Mouse (Mus musculus) urinary bladder, adult 2 months (tissue): ENCODE measurements at regions not wholly inside any gene's neighbourhood (a gene's known extent, or its start where the extent isn't known, plus 50 kb on each side); places are given as distances from the start of the nearest gene placed in this dataset.

Source experiments
- DNase-seq: peaks from one replicate; pipeline ENCODE4 v3.0.0; 2022; ENCODE audit warnings: low spot score

DNA sequence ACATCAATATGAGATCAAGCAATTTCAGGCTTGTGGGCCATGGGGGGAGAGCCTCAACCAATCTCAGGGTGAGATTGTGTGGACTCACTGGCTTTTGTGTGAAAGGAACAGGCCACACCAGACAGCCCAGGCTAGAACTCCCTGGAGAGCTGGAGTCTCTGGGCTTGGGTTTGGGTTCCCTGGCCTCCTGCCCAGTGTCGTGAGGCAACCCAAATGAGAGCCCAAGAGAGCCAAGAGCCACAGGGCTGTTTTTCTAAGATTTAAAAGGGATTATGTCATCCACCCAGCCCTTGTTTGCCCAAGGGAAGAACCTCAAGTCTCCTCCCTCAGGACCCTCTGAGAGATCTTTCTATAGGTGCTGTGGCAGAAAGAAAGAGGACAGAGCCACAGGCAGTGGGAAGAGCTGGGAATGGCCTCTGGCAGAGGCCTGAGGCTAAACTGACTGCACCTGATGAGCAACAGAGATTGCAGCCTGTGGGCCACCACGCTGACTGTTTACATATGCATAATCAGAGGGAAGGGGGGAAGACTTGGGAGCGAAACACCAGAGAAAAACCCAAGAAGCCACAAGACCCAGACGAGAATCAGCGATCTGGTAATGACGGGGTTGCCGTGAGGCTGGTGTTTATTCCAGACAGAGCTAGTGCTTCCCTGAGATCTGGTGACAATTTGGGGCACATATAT lies 92.1 kb downstream of the Bcl2l11 start:
- no peak for DNase-seq

DNA sequence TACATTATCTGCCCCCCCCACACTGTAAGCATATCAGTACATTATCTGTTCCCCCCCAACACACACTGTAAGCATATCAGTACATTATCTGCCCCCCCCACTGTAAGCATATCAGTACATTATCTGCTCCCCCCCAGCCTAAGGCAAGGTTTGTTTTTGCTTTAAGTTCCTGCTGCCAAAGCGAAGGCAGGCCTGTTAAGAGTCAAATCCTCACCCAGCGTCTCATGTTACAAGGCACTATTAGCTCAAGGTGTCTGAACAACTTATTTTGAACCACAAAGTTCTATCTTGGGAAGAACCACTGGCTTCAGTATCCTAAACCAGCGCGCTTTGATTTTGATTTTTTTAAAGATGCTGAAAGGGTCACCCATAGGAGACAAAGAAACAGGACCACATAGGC lies 93.1 kb downstream of the Bcl2l11 start:
- no peak for DNase-seq

DNA sequence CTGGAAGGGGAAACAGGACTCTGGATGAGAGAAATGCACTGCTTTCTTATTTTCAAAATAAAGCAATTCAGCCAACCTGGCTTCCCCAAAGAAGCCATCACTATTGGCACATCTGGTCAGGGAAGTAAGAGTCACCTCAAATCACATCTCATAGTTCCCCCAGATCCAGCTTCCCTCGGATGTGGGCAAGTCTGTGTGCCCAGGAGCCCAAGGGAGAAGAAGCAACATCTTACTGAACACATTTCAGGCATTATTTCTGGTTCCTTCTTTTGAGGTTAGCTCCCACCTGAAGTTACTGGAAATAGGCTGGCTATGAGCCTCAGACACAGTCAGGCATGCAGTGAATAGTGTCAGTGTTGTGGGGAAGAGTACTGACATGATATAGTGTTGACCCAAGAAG lies 95.2 kb downstream of the Bcl2l11 start:
- no peak for DNase-seq

DNA sequence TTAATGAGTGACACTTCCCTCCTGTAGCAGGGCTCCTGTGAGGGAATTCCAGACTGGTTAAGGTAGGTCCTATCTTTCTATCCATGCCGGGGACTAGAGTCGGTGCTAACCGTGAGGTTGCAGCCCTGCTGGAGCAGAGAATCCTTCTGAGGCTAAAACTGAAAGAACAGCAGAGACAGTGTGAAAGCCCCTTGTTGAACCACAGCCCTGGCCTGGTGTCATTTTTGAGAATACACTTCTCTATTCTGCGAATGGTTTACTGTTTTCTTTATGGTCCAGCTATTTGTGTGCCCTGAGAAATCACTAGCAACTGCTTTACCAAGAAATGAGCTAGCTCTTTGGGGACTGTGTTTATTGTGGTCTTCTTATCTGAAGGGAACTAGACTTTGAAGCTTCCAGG lies 95.8 kb downstream of the Bcl2l11 start:
- DNase-seq, result no peak

DNA sequence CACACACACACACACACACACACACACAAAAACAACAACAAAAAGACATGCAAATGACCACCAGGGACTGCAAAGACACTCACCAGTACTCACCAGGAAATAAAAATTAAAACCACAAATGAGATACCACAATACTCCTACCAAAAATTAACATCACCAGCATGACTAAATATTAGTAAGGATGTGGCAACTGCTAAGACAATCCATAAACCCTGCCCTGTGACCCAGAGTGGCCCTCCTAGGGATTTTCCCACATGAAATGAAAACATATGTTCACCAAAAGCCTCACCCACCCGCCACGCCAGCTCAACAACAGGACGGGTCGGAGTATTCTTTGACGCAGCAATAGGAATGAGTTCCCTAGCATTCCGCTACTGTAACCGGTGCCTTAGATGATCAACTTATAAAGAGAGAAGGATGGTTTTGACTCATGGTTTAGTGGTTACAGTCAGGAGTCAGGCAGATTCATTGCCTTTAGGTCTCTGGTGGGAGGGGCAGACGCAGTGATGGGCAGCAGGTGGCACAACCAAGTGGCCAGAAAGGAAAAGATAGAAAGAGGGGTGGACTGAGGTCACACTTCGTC lies 100.7 kb downstream of the Bcl2l11 start:
- no peak for DNase-seq

DNA sequence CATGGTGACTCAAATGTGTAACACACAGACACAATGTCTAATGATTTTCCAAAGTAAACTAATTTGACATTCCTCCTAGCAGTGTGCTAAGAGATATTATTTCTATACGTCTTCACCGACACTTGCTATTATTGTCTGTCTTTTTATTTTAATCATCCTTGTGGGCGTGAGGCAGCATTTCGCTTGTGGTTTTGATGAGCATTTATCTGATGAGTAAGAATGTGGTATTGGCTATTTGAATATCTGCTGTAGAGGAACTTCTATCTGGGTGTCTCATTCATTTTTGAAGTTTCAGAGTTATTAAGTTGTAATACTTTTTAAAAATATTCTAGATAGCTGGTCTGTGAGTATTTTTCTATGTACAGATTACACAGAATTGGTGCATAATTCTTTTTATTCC lies 103.9 kb downstream of the Bcl2l11 start:
- DNase-seq, result no peak

DNA sequence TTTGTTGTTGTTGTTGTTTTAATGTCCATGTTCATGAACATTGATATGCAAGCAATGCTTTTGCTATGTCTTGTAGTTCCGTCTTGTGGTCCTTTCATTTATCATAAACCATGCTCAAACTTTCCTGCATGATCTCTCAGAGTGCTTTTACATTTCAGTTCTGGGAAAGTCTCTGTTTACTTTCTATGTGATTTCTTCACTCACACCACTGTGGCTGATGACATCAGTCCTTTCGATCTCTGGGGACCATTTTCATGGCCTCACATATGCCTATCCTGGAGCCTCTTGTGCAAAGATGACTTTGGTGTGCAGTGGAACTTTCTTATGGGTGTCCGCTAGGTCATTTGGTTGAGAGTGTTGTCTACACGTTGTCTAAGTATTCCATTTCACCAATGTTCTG lies 105.1 kb downstream of the Bcl2l11 start:
- no peak for DNase-seq

DNA sequence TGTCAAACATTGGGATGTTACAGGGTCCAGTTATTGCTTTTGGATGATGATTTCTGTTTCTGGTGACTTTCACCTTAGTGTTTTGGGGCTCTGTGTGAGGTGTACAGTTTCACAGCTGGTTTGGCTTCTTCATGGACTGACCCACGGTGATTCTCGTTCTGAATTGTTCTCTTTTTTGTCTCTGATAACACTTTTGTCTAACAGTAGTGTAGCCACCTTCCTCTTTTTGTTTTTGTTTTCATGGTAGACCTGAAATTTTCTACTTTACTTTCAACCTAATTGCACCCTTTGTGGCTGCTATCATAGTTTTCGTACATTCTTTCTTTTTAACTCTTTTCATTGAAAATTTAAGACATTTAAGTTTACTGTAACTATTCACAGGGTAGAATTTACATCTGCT lies 105.5 kb downstream of the Bcl2l11 start:
- DNase-seq, result no peak

DNA sequence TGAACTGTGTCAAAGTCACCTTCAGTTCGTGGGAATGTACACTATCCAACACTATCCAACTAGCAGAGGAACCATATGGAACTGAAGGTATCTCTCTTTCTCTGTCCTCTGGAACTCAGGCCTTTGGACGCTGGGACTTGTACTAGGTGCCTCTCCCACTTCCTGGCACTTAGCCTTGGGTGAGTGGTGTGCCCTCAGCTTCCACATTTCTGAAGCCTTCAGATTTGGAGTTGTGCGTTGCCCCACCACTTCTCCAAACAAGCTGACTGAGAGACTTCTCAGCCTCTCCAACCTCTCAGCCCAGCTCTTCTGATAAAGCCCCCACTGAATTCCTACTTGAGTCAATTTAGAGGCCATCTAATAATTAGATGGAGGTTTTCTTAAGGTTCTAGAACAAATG lies 106.2 kb downstream of the Bcl2l11 start:
- no peak for DNase-seq

DNA sequence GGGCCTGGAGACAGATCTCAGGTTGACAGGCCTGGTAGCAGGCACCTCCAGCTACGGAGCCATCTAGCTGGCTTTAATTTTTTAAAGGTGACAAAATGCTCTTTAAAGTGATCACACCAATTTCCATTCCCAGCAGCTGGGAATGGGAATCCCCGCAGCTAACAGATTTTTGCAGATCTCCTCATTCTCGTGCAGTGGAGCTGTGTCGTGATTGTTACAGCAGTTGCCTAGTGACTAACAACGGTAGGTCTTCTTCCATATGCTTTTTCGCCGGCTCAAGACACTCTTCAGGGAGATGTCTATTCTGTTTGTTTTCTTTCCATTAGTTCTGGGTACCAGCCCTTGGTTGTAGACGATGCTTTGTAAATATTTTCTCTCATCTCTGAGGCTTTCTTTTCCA lies 109.3 kb downstream of the Bcl2l11 start:
- no peak for DNase-seq

DNA sequence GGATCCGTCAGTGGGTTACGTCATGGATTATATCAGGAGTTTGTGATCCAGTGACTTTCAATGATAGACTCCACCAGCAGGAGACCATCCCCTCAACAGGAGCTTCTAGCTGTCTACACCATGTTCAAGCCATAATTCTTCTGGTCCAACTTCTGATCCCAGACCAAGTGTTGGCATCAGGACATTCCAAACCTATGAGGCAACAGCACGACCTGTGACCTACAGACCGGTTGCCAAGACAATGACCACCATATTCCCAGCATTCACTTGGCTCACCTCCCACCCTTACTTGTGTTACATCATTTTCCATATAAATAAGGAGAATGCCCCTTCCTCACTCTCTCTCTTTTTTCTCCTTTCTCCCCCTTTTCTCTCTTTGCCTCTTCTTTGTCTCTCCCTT lies 113.6 kb downstream of the Bcl2l11 start:
- DNase-seq, result no peak

DNA sequence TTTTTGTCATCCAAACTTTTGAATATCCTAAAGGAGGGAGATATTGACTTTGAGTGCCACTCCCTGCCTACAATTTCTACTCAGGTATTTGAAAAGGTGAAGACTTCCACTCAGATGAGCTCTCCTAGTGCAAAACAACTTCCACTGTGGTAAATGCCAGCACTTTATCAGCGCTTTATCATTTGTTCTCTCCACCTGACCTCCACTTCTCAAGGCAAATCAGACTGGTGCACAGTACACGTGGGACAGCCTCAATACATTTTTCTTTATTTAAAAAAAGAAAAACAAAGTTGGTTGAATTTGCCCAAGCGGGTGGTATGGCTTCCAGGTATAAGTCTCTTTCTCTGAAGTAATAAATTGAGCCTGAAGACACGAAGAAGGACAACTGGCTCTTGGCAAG lies 114.2 kb downstream of the Bcl2l11 start:
- no peak for DNase-seq

DNA sequence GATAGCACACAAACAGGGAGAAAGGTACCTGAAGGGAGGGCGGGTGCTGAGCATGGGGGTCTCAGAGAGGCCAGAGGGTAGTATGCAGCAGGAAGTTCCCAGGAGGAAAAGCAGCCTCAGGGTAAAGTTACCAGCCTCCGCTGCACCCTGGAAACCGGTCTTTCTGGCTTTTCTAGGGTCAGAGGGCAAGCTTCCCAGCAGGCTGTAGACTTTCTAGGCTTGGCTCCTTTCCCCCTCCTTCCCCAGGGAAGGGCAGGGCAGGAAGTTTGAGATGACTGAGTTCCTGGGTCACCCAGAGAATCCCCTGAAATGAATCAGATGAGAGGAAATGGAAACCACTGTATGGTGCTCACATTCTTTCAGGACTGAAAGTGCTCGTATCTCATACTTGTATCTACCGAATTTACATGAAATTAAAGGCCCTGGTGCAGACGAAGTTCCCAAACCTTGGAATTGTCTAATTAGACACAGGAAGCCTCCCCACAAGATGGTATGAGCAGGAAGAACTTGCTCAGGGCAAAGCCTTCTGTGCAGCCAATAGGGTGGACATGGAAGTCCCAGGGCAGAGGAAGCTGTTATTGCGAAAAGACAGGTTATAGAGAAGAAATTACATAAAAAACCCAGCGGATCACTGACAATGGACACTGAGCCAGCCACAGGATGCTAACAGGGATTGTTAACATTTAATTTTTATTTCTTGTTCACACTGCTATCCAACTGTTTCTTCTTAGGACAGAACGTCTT lies 114.9 kb downstream of the Bcl2l11 start:
- peak; percentile 42 for DNase-seq

DNA sequence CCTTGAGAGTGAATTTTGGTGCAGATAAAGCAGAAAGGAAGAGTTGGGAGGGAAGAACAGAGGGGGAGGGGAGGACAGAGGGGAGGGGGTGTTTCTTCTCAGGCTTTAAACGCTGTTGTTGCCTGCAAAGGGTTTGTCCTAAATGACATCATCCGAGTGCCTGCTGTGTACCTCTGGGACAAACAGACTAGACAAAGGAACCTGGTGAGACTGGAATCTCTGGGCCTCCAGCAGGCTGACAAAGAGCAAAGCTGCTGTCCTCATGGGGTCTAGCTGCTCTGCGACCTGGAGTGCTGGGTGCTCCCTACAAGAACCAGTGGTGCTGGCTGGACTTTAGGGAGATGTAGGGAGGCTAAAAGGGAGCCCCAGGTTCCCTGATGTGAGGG lies 115.4 kb downstream of the Bcl2l11 start:
- DNase-seq, result no peak

DNA sequence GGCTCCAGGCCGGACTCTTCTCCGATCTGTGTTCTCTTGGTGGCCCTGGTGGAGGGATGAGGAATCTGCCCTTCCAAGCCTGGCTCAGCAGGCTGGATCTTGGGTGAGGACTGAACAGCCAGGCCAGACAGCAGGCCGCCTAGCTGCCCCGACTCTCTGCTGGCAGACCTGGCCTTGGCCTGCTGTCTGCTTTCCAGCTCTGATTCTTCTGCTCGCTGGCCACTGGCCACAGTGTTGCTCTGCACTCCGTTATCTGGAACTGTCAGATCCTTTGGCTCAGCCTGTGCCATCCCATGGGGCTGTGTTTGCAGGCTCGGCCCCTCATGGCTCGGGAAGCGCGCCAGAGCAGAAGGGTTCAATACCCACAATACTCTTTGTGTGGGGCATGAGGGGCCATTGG lies 119.7 kb downstream of the Bcl2l11 start:
- peak; percentile 29 for DNase-seq

DNA sequence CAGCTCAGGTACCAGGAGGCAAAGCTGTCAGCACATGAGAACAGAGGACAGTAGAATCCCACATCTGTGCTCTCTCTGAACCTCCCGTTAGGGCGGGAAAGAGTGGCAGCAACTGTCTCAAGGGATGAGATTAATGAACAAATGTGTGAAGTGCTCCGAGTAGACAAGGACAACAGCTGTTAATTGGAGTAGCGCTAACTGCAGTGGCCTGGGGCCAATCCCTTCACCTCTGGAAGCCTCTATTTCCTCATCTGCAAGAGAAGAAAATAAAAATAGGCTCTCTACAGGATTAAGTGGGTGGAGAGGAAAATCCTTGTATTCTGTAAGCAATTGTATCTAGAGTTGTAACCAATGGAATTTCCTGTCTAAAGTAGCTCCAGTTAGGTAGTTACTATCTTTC lies 122.1 kb downstream of the Bcl2l11 start:
- no peak for DNase-seq

DNA sequence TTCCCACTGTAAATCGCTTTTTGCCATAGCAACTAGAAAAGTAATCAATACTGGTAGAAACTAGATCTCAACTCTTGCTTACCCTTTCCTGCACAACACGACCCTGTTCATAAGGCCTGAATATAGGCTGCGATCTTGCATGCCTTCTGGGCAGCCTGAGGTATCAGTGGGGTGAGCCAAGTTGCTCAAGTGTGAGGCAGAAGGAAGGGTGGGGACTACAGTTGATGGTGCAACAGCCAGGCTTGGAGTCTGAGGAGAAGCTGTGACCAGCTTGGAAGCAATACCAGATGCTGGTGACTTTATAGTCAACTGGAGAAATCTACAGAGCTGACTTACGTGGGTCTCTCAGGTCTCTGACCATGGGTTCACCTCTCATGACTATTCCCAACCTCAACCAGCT lies 123.3 kb downstream of the Bcl2l11 start:
- no peak for DNase-seq

DNA sequence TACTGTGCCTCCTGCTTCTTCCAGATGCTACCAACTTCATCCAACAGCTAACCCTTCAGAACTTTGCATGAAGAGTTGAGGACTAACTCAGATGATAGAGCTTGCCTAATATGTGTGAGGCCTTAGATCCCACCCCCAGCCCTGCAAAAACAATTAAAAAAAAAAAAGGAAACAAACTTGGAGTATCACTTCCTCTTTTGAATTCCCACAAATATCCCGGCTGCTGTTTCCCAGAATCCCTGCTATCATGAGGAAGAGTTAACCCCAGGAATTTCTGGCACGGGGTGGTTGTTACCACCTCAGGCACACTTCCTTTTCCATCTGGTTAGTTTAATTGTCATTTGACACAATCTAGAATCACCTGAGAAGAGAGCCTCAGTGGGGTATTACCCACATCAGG lies 123.8 kb downstream of the Bcl2l11 start:
- DNase-seq, result no peak

DNA sequence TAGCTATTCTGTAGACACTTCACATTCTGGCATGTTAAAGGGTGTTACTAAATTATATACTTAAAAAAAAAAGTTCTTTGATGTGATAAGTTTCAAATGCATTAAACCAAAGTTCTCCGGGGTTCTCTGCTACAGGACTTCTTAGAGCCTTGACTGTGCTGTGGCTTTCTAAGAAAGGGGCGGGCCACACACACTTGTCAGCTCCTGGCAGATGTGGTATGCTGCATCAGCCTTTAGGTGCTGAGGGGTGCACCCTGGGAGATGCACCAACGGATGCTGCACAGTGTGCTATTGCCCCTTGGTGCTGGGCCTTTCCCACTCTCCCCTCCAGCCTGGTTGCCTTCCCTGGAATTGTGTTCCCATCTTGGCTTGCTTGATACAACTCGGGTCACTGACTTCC lies 125.0 kb downstream of the Bcl2l11 start:
- DNase-seq, result no peak

DNA sequence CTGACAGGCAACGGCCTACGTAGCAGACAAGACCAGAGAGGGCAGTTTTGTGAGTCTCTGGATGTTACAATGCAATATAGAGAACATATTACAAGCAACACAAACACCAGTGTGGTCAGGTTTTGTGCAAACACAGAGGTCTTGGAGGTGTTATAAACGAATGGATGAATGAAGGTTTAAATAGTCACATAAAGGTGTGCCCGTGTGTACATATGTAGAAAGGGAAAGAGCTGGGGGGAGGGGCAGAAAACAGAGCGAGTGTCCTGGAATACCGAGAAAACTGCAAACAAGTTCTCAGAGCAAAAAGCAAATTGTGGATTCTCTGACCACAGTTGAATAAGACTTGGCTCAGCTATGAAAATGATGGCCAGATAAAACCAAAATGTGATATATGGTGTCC lies 130.8 kb downstream of the Bcl2l11 start:
- no peak for DNase-seq

DNA sequence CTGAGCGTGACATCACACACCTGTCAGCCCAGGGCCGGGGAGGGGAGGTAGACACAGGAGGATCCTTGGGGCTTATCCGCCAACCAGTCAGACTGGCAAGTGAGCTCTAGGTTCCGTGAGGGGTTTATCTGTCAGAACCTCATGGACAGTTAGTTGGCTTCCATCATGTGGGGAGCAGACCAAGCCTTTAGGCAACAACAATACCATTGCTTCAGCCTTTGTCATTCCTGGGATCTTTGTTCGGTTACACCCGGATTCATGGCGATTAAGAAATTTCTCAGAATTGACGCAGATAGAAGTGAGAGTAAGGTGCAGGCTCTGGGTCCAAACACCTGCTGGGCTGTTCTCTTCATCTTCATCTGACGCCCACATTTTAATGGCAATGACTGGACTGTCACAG lies 131.4 kb downstream of the Bcl2l11 start:
- DNase-seq, result no peak

DNA sequence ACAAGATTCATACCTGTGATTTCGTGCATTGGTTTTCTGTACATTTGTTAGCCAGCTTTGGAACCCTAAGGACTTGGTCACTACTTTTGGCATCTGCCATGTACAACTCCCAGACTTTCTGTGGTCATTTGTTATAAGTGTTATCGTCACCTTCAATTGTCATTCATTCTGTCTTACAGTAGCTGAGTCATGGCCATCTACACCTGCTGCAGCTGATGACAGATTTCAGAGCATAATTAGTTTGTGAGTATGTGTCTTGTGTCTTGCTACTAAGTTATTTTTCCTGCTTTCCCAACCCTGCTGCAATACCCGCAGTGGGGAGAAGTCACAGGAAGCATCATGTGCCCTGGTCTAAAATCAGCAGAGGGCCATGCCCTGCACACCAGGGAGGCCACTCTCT lies 138.0 kb downstream of the Bcl2l11 start:
- no peak for DNase-seq
